Mouse (Mus musculus) heart, postnatal 0 days (tissue): ENCODE measurements around the gene Prss2.
"Not testable (repeated sequence)": the region's sequence is repeated elsewhere in the genome, so short reads cannot be mapped to it uniquely, and the experiment has no call there.

Source experiments
- CTCF ChIP-seq: IDR thresholded peaks from 2 replicates; pipeline ENCODE4 v1.5.1; 2016; ENCODE audit warnings: antibody characterized with exemption, control low read depth, low read depth
- EP300 ChIP-seq: IDR thresholded peaks from 2 replicates; pipeline ENCODE4 v1.6.1; 2016; ENCODE audit warnings: antibody characterized with exemption, low read depth

GRCm38 (mm10) chr6:41529987-41530386 is 8.4 kb downstream of the Prss2 start:
- peak; percentile 23; the same call in 1 of the 2 replicates for TF ChIP-seq CTCF
- TF ChIP-seq EP300: not testable (repeated sequence)
